Mouse (Mus musculus) mouse trophoblast stem cell (cell line): ENCODE data around the gene Gm6588.
"Not testable (repeated sequence)": the region's sequence is repeated elsewhere in the genome, so short reads cannot be mapped to it uniquely, and the experiment has no call there.

Experiments
- in situ Hi-C, 2 experiments: fragments of 300-500 bp; cut with MseI, MboI; formaldehyde crosslinking; loops; 2 replicates in 1 of 2; 3 replicates in 1 of 2; pipeline ENCODE4 v1.15.1; 2025

Gene Gm6588

DNA sequence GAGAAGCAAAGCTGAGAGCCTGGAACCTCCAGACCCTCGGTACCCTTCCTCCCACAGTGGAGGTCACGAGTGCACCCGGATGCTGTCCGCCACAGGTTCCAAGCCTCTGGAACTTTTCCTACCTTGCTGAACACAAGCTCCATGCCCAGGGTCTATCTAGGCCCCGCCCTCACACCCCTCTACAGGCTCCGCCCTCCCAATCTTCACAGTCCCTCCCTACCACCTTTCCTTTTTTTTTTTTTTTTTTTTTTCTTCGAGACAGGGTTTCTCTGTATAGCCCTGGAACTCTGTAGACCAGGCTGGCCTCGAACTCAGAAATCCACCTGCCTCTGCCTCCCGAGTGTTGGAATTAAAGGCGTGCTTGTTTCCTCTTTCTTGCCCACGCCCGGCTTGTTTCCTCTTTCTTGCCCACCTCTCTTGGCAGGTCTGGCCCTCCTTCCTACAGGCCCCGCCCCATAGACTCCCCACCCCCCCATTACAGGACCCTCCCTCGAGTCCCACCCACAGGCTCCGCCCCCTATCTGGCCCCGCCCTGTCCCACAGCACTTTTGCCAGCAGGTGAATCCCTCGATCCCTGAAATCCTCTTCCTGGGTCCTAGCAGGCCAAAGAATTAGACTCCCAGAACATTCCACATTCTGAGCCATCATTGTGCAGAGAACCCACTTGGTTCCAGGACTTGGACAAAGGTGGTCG is at the start of gene Gm6588:
Gene Gm6588 (plus strand): TSS at position 680 of the 694 bp plus-strand sequence.
- in situ Hi-C loops: no loop called here

DNA sequence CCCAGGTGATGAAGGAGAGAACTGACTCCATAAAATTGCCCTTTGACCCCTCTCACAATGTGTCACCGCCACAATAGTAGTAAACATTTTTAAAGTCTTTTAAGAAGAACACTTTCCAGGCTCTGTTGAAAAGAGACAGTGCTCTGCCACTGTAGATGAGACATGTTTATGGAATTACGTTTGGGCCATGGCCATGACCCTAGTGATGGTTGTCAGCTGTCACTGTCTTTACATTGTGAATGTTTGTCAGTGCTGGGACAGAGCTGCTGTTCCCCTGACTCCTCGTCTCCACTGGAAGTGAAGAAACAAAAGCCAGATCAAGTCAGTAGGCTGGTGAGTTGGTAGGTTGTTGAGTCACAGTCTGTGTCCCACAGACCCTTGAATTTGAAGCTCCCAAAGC is 46.8 kb upstream of the Gm6588 start:
- in situ Hi-C loops: no loop called here

DNA sequence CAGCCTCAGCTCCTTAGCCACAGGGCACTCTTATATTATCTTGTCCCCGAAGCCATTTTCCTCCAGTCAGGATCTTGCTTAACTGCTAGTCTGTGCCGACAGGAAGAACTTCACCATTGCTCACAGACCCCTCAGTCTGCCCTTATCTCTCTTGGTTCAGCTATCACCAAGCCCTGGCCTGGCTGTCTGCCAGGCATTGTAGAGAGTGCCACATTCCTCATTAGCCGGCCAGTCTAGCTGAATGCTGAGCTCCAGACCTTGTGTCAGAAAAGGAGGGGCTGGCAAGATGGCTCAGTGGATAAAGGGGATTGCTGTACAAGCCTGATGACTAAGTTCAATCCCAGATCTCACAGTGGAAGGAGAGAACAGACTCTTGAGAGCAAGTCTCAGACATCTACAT is 43.2 kb upstream of the Gm6588 start:
- in situ Hi-C loops: no loop called here

DNA sequence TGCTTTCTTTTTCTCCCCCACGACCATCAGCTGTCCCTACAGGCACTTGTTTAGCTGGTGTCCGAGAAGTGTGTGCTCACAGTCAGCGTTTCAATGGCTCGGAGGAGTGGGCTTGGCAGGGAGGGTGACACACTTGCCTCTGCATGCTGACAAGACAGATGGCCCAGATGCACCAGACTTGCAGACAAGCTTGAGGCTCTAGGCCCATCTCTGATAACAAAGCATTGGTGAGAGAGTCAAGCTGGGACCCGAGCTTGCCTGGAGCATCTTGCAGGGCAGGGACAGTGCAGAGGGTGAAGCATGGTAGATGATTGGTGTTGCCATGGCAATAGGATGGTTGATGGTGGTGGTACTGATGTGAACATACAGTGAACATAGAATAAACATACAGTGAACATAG is 40.0 kb upstream of the Gm6588 start:
- in situ Hi-C loops: no loop called here

DNA sequence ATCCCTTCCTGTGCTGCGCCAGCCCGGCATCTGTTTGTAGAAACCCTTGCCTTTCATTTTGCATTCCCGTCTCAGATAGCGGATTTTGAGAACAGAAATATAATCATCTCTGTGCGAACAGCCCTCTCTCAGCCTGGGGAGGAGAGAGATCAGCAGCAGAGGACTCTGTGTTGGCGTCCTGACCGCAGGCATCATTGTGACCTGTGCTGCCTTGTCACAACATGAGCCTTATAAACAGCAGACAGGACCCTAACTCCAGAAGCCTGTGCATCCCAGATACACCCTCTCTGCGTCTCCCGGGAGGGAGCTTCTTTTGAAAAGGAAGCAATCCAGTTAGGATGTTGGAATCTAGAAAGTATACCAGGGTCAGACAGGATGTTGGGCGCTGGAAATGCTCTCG is 38.2 kb upstream of the Gm6588 start:
- in situ Hi-C loops: no loop called here

DNA sequence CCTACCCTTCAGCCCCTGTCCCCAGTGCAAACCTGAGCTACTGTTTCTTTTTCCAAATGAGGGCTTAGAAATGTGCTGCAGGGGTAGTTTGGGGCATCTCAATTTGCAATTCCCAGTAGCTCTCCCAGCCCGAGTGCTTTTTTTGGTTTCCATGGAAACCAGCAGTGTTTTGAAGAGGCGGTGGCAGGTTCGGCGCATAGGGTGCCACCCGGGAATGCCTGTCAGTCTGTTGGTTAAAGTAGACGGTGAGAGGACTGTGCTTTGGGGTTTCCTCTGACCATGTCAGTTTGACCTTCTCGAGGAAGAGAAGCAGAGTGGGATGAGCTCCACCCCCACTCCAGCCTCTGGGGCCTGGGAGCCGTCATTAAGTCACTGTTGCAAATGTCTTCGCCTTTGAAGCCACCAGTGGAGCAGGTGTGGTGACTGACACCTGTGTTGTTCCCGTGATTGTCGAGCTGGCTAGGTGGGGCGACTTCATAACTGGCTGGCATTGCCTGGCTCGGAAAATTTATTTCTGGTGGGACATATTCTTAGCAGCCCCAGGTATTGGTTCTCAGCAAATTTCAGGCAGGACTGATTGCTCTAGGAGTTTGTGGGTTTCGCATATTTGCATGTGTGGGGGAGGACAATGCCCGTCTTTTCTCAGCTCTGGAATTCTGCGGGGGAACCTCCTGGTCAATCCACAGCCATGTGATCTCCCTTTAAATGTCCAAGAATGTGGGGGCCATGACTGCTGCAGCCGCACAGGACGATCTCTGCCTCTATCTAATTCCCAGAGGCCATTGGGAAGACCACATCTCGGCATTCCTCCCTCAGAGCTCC is 37.5 kb upstream of the Gm6588 start:
- in situ Hi-C loops: no loop called here

DNA sequence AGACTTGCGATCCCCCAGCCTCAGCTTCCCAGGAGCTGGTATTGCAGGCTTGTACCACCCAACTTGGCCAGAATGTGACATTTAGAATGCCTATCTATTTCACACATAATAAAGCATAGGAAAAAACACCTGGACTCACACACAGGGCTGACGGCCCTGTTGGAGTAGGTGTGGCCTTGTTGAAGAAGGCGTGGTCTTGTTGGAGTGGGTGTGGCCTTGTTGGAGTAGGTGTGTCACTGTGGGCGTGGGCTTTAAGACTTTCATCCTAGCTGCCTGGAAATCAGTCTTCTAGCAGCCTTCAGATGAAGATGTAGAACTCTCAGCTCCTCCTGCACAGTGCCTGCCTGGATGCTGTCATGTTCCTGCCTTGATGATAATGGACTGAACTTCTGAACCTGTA is 36.4 kb upstream of the Gm6588 start:
- in situ Hi-C loops: not testable (repeated sequence)

DNA sequence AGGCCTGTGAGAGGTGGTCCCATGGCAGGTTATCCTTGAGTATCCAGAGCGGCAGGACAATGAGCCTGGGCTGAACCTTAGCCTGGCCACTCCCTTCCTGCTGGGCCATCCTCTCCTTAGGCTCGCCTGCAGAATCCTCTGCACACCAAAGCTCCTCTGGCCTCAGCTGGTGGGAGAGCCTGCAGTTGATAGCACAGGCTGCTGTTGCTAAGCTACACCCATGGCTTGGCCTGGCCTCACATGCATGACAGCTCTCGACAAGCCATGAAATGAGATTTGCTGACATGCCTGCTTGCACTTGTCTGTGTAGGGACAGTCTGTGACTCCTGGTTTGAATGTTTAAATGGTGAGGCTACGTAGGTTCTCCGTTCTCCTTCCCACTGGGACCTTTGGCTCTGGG is 32.6 kb upstream of the Gm6588 start:
- in situ Hi-C loops: no loop called here

DNA sequence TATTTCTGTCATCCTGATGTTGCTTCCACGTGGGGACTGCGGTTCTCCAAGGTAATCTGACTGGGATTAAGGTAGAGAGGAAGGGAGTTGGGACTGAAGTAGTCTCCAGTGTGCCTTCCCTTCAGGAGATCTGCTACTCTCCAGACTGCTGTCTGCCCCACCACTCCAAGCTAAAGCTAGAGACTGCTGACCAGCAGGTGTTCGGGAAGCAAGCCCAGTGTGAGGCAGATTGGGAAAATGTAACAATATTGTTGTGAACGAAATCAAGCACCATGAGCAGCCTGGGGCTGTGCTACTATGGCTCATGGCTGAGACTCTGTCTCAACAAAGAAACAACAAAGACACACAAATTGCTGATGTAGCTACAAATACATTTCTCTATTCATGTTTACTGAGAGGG is 31.2 kb upstream of the Gm6588 start:
- in situ Hi-C loops: no loop called here

DNA sequence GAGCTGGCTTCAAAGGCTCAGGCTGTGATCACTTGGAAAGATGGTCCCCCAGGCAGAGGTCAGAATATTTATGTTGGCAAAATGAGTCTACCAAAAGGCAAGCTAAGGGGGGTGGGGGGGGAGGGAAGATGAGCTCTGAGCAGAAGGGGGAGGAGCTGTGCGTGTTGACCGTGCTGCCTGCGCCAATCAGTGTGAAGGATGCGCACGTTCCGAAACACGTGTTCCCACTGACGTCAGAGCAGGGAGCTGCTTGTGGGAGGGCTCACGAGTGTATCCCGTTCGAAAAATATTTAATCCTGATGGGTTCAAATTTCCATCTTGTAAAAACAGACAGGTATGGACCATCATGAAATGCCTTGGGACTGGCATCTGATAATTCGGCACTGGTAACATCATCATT is 29.7 kb upstream of the Gm6588 start:
- in situ Hi-C loops: no loop called here

DNA sequence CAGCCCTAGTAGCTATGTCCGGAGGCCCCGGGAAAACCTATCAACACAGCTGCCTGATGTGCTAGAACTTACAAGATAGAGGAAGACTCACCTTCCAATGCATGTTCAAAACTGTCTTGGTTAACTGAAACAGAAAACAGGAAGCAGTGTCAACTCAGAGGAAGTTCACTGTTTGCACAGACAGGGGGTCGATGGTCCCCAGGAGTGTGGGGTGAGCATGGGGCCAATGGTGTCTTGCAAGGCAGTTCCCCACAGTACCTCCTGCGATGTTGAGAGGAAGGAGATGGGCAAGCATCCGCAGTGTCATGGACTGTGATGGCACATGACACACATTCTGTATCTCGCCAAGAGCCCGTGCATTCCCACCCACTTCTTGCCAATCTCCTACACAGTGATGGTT is 22.6 kb upstream of the Gm6588 start:
- in situ Hi-C loops: loop anchor here (5.0 to 10.0 kb wide), 2 partner anchors 182 to 184 kb away; no protein-coding TSS in a partner anchor

DNA sequence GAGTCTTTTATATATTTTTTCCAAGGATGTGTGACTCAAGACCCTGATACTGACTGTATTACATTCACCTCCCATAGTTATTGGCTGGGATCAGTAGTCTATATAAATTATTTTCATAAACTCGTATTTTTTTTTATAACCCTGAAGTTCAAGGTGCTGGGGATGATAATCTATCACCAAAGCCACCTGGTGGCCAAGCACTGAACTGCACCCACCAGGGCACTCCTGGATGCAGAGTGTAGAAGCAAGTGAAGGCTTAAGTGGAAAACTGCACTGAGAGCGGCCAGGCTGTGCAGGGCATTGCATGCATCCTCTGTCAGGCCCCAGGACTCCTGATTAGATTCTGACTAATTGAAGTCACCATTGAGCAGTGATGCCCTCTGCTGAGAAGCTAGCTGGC is 21.9 kb upstream of the Gm6588 start:
- in situ Hi-C loops: loop anchor here (5.0 to 10.0 kb wide), 2 partner anchors 182 to 185 kb away; no protein-coding TSS in a partner anchor

DNA sequence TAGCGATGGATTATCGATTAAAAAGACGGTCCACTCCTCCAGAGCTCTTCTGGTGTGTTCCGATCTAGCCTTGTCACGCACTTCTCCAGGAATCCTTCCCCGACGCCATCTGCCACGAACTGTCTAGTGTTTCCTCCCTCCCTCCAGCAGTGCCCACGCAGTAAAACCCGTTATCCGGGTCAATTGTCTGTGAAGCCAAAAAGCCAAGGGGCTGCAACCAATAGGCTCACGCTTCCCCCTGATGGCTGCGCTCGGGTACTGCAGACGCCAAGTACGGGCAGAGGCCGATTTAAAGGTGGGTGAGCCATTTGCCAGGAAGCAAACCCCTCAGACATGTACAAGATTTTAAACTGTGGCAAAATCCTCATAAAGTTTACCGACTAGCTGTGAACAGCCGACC is 20.3 kb upstream of the Gm6588 start:
- in situ Hi-C loops: loop anchor here (5.0 to 10.0 kb wide), 2 partner anchors 184 to 187 kb away; no protein-coding TSS in a partner anchor

DNA sequence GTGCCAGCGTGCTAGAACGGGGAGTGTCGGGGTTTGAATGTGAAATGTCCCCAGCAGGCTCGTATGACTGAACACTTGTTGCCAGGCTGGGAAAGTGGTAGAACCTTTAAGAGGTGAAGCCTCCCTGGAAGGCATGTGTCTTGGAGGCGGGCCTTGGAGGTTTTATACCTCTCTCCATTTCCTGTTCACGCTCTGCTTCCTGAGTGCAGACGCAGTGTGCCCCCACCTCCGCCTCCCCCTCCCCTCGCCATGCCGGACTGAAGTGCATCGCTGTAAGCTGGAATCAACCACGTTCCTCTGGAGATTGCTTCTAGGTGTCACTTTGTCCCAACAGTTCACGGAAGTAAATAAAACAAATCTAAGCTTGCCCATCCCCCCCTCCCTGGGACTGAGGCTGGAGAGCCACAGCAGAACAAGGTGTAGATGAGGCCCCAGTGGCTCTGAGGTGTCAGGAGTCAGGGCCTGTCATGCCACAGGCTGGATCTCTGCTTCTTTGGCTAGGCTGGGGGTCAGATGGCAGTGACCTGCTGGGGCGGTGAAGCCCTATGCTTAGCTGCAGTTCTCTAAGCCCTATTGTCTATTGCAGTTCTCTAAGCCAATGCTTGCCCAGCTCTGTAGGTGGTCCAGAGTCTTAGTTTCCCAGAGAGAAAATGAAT is 18.0 kb upstream of the Gm6588 start:
- in situ Hi-C loops: no loop called here

DNA sequence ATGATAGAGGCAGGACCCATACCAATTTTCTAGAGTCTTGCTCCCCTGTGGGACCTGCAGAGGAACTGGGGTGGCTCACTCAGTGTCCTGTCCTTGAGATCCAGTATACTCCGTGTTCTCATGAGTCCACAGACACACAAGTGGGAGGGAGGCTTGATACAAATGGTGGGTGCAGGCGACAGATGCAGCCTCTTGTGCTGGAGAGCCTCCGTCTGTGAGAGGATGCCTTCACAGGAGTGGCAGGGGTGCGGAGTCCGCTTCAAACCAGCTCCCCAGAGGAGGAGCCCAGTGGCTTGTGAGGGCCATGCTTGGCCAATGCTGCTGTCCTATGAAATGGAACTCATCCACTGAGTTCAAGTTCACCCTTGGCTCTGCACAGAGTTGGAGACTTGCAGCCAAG is 17.2 kb upstream of the Gm6588 start:
- in situ Hi-C loops: no loop called here

DNA sequence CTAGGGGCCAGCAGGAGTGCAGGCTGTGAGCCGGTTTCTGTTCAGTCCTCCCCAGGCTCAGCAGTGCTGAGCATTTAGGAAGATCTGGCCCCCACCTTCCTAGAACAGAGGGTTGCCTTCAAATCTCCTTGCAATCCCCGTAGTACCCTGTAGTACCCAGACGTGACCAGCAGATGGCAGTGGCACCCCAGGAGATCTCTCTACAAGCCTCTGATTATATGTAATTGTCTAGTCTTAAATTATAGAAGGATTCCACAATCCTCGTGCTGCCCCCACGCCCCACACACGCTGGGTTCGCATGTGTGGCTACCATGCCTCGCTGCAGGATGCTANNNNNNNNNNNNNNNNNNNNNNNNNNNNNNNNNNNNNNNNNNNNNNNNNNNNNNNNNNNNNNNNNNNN is 16.2 kb upstream of the Gm6588 start:
- in situ Hi-C loops: no loop called here

DNA sequence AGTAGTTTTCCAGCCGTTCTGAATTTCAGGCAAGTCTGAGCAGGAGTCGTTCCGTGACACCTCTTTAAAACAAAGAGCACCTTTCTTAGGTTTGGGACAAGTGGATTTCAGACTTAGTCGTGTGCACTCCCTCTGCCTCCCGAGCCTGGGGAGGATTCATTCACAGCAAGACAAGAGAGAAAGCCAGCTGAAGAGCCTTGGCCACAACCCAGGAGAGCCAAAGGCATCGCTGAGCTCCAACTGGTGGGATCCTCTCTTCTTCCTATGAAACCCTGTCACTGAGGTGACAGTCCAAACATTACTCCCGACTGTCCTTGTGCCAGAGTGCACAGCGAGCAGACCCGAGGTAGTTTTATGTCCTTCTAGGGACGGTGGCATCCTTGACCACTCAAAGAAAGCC is 10.7 kb upstream of the Gm6588 start:
- in situ Hi-C loops: no loop called here

DNA sequence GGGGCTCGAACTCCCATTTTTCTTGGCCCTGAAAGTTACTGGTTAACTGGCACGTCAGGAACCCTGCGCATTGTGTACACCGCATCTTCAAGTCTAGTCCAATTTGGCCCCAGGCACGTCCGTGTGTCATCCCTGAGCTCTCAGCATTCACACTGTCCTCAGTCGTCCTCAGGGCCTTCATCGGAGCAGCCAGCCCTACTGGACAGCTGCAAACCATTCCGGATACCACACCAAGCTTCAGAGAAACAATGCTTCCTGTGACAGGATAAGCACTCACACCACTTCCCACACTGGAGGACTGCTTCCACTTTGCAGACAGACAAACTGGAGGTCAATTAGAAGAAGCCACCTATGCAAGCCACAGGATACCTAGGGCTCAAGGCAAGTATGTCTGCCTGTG is 3.9 kb downstream of the Gm6588 start:
- in situ Hi-C loops: loop anchor here (25.0 kb wide), 2 partner anchors 584 to 609 kb away; partner anchors contain the start of gene Crybb2 (in 1 of the 2)

DNA sequence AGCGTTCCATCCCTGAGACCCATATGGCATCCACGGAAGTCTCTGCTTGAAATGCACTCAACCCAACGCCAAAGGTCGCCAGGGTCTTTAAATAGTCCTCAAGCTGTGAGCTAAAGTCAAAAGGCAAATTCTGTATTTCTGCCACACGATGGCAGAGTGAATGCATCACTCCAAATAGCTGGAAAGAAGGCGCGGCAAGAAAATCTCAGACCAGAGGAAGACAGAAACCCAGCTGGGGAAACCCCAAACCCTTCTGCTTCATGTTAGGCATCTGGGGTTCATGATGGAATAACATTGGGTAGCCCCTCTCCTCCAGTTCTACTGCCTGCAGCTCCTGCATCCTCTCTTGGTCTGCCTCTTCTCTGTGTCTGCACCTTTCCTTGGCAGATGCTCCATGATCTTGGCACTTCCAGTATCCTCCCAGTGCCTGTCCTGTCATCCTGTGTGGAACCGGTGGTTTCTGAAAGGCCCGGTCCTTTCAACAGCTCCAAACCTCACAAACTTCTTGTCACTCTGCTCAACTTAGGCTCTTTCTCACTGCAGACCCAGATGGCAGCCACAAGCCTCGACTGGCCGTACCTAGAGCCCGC is 5.8 kb downstream of the Gm6588 start:
- in situ Hi-C loops: loop anchor here (25.0 kb wide), 2 partner anchors 582 to 607 kb away; partner anchors contain the start of gene Crybb2 (in 1 of the 2)

DNA sequence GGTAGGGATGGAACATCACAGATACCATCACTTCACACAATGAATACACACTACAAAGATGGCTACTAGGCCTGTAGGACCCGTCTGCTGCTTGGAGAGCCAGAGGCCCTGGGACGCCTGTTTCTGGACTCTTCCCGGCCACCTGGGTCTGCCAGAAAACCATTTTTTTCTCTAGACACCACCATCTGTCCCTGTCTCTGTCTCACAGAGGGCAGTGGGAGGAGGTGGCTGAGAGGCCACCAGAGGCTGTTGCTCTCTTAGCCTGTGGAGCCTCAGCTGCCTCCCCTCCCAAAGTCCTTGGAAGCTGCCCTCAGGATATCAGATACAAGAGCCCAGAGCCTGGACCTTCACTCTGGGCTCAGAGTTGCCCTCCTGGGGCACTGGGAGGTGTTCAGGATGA is 10.7 kb downstream of the Gm6588 start:
- in situ Hi-C loops: loop anchor here (25.0 kb wide), 2 partner anchors 577 to 602 kb away; partner anchors contain the start of gene Crybb2 (in 1 of the 2)

DNA sequence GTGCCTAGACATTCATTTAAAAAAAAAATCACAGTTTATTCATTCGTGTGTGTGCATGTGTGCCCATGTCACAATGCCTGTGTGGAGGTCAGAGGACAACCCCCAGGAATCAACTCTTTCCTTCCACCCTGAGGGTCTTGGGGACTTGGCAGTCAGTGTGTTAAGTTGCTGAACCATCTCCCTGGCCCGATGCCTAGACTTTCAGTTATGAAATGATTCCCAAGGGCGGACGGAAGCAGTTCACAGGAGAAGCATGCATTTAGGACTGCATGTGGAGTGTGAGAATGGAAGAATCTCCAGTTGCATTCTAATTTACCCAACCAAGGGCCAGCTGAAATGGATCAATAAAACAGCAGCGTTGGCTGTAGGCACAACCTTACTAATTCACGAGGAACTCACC is 17.1 kb downstream of the Gm6588 start:
- in situ Hi-C loops: loop anchor here (25.0 kb wide), 2 partner anchors 571 to 596 kb away; partner anchors contain the start of gene Crybb2 (in 1 of the 2)
